Mouse (Mus musculus) thymus, postnatal 0 days (tissue): ENCODE results near the gene Olfr959. TPM values are rescaled to one million over a fixed set of nuclear protein-coding genes. Genes with fewer than 3 reads are reported as not detected.

ENCODE experiments used
- DNase-seq: peaks from one replicate; pipeline ENCODE4 v3.0.0-alpha.2; 2015; ENCODE audit warnings: low spot score
- polyA plus RNA-seq: library from polyadenylated mRNA; unstranded; fragments of >200 nt; fragmentation: Nextera tagmentation; extraction: Ambion mirVana; gene quantifications from 2 replicates; pipeline ENCODE4 v1.2.1, GENCODE M21; 2015

Olfr959 gene
- not detected in 2 replicates for polyA plus RNA-seq

DNA sequence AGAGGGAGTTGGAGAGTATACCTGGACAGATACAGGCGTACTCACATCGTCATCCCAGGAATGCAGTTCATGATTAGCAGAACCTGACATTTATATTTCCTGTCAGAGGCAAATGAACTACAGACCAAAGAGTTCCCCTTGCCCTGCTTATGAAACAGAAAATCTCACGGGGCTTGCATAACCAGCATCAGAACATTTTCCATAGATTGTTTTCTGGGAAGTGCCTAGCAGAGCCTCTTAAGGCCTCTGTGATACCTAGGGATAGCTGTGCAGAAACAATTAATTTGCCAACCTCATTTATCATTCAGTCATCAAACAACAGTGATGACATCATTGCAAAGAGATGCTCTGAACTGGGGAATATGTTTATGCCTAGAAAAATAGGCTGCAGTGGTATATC lies at the start of gene Olfr959:
Gene Olfr959 (minus strand): TSS at position 101 of the 400 bp plus-strand sequence.
- DNase-seq, result no peak

DNA sequence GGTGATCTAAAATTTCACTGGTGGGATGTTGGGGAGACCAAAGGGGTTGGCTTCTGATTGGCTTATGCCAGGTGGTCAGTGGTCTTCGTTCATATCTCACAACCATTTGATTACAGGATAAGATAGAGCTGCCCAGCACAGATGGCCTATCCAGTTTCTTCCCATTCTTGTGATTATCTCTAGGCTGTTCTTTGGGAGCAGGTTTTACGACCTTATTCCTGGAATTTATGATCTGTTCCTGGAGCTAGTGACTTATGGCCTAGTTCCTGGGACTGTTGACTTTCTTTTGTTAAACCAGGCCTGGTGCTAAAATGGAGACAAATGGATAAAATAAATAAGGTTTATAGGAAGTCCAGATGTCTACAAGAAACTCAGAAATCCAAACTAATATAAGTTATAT lies 49.3 kb upstream of the Olfr959 start:
- no peak for DNase-seq

DNA sequence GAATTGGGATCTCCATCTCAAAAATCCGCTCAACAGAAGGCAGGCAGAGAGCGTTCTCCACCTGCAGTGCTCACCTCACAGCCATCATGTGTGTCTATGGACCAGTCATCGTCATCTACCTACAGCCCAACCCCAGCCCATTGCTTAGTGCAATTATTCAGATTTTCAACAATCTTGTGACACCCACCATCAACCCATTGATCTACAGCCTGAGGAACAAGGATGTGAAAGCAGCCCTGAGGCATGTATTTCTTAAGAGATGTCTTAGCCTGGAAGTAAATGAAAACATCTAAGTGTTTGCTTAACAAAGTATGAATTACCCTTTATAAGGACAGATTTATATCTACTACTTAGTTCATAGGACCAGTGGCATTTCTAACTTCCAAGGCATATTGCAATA lies 48.4 kb upstream of the Olfr959 start:
- DNase-seq, result no peak

DNA sequence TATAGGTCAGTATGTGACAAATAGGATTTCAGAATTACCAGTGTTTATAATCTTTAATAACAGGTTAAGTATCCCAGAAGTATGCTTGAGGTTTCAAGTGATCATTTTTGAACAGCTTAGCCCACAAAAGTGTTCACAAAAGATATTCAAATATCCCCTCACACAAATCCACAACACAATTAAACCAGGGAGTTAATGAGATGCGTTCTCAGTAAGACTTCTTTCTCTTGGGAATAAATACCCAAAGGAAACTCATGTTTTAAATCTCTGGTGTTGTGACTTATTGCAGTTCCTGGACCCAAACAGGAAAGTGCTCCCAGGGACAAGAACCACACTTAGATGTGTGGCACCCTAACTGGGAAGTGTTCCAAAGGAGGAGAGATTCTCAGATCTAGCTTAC lies 45.7 kb upstream of the Olfr959 start, which contains the start of gene Olfr960:
Gene Olfr960 (plus strand): TSS at position 301 of the 400 bp plus-strand sequence.
- DNase-seq, result no peak

DNA sequence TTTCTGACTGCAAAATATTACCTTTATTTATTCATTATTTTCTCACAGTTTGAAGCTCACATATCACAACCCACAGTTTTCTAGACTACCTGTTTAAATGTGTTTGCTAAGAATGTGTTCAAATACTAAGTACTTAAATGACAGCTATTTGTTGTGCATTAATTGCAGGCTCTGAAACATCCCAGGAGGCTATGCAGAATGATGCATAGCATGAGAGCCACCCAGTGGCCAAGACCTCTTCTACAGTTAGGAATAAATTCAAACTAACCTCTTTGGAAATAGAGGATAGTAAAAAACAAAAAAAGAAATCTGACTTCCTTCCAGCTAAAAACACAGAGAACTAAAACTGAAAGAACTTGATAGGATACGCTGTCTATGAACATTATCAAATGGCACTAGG lies 36.6 kb upstream of the Olfr959 start:
- no peak for DNase-seq

DNA sequence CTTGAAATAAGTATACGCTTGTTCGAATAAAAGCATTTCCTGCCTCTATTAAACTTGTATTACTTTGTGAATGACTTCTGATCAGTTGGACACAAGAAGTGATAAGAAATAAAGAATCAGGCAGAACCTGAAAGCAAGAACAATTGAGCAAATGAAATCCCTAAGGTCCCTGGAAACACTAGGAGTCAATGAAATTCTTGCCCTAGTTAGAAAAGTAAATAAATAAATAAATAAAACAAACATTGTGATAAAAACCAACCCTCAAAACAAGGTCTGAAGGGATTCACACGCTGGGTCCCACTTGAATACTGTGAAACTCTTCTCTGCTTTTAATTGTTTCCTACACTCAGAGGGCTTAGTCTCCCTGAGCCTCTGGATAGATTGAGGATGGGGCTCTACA lies 35.0 kb upstream of the Olfr959 start, which contains the start of gene Olfr148:
Gene Olfr148 (plus strand): TSS at position 301 of the 400 bp plus-strand sequence.
- no peak for DNase-seq

DNA sequence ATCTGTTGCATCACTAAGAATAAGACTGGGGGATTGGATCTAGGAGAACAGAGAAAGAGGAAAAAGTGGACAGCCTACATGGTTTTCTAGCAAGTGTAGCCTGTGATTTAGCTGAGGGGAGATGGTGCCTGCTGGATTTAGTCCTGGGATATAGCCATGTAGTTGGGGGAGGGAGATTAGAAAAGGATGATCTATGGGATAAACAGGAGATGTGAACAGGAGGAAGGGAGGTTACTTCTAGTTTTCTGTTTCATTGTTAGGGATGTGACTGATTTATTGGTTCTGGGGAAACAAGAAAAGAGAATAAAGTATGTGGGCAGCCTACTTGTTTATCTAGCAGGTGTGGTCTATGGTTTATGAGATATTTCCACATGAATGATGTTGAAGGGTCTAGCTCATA lies 33.1 kb upstream of the Olfr959 start:
- no peak for DNase-seq

DNA sequence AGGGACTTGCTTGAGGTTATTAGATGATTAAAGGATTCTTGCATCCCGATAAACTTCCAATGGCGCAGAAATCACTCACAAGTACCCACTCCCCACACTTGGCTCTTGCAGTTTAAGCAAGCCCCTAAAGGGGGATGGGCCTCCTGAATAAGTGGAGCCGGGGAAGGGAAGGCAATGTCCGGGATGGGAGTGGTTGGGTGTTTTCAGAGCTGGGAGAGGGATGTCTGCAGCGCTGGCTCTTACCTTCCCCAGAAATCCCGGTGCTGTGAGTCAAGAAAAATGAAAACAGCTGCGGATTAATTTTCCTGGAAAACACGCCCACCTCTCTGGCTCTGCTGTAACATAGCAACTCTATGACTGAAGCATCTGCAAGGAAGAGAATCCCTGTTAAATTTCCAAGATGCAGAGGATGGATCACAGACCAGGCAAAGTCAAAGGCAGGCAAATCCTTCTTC lies 28.7 kb upstream of the Olfr959 start, which contains the start of gene AW551984:
Gene AW551984 (minus strand): TSS at position 405 of the 455 bp plus-strand sequence.
- no peak for DNase-seq

DNA sequence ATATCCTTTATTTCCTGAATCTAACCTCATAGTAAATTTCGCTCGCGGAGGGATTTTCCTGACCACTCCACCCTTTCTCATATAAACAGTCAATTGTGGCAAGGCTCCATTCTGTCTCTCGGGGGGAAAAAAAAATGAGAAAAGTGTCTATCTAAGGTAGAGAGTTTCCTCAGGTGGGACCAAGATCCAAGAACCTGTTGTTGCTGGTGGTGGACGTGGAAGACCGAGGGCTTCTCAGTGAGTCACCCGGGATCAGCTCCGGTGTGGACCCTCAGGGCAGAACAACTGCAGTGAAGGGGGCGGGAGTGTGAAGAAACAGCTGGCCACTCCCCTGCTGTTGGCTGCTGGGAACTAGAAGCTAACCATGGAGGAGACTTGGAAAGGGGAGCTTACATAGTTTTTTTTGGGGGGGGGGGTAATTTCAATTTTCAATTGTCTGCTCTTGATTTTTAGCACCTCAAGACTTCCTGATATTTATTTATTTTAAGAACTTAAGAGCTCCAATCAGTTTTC lies 28.0 kb upstream of the Olfr959 start:
- DNase-seq, result no peak

DNA sequence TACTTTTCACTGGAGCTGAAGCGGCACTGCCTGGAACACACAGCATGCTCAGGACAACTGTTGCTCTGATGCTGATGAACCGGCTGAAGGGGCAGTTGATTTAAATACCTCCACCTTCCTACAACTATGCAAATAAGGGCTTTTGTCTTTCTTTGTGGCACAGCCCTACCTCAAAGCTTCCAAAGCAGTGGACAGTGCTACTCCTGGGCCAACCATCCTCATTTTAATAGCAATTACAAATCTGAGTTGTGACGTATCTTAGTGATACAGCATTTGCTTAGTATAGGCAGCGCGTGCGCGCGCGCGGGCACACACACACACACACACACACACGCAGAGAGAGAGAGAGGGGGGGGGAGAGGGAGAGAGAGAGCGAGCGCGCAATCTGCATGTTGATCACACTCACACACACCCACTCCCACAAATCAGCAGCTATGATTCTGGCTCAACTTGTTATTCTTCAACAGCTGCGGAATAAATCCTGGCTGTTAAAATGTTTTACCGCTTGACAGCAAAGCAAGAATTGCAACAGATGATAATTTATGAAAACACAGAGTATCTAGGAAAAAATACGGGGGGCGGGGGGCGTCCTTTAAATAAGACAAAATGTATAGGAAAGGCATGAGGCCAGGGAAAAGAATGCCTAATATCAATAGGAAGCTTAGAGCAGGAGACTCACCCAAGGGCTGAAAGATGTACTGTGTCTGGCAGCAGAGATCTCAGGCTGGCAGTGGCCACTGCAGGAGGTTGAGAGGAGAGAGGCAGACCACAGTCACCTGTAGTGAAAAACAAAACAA lies 27.4 kb upstream of the Olfr959 start:
- DNase-seq, result no peak

DNA sequence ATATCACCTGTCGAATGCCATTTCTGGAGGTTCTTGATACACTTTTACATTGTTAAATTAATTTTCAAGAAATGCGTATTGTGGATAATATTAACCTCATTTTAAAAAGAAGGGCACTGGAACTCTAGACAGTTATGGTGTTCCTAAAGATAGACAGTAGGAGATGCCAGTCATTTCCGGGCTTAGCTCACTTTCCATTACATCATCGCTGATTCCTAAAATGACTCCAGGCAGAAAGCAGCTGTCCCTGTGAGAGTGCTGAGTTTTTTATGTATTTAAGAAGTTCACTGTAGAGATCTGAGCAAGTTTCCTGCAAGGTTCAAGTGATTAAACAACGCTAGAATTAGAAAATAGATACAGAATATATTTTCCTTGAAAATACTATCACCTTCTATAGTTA lies 1.7 kb upstream of the Olfr959 start:
- no peak for DNase-seq

DNA sequence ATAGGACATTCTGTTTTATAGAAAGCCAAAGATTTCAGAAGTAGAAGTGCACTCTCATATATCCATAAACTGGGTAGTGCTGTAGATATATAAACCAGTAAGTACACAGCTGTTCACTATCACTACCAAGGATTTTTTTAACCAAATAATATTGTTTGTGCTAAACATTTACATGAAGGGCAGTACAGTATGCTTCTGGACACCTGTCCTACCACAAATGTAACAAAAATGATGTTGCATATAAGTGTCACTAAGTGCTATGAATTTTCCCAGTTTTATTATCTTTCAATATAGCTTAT lies 17.1 kb downstream of the Olfr959 start:
- no peak for DNase-seq

DNA sequence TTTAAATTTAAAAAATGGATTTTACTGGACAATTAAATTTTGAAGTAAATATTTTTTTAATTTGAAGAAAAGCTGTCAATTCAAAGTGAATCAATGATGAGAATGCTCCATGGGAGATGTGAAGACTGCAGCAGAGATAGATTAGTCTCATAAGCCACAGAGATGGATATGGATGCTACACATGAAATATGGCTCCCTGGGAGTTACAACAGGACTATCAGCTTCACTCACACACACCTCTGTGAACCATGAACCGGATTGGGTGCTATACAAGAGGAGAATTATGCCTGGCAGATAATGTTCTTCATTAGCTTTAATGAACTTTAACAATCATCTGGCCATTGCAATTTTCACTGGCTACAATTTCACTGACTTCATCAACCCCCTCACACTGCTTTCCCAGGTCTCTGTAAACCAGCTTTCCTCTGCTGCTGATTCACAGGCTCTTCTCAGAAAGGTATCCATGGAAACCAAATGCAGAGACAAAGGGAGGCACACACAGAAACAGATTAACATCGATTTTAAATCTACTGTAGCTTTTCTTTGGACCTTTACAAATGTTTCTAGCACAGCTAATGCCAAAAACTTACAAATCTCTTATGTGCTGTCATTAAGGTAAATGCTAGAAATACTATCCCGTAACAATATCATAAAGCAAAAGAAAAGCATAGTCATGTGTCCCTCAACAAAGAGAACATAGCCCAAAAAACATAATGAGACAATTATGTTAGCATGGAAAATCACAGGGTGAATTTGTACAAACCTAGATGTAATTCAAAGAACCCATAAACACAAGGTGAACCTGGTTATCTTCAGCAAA lies 17.6 kb downstream of the Olfr959 start:
- DNase-seq, result no peak

DNA sequence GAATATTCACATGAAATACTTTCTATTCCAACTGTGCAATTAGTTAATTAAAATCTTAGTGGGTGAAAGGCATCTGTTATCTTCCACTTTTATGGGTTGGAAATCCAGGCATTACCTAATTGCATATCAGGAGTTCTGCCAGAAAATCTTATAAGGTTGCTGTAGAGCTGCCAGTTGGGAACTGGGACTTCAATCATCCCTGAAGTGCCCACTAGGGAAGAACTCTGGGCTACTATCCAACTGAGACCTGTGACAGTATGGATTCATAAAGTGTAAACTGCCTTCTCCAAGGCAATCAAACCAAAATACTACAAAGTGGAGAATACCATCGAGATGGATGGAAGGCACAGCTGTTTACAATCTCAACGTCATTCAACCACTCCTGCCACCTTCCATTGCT lies 21.4 kb downstream of the Olfr959 start, which contains the start of gene Olfr958:
Gene Olfr958 (minus strand): TSS at position 109 of the 400 bp plus-strand sequence.
- DNase-seq, result no peak

DNA sequence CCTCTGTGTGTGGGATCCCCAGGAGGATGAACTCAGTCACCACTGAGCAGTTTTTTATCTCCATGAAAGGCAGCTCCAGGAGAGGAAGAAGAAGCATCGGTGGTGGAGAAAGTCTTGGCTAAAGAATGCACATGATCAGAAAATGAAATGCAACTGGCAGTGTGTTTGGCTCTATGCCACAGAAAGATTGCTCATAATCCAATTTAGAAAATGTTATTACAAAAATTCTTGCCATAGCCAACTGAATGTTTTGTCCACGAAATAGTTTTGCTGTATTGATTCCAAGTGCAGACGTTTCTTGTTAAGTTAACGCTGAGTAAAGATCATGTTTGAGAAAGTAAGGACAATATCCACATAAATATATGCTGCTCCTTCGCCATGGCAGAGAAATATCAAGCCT lies 24.6 kb downstream of the Olfr959 start:
- DNase-seq, result no peak

DNA sequence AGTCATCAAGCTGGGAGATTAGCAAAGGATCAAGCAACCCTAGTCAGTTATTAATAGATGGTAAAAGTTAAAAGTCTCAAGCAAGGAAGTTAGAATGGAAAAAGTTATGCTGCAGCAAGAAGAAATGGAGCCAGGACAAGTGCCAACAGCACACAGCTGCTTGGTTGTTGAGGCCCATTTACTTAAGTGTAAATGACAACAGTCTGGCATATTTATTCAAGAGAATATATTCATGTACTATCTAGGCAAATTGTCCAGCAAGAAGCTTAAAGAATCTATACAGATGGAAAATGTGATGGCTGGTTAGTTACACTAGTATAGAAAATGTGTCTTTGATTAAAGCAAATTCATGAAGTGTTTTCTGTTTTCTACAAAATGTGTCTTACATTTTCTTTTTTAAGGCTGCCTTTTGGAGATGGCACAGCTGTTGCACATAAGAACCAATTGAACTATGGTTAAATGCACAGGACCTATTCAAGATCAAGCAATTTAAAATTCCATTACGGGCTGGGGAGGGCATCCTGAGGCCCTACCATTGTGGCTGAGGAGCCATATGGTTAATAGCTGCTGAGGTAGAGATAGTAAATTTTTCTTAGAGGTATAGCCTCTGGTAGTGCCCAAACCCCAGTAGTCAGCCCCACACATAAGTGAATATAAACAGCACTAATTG lies 51.6 kb downstream of the Olfr959 start:
- DNase-seq, result no peak

Other genes starting within 250 kb of the Olfr959 start
- gene Olfr948, start 249.5 kb downstream of the Olfr959 start, polyA plus RNA-seq, result not detected in 2 replicates
- not detected in 2 replicates for gene Olfr951, start 188.2 kb downstream of the Olfr959 start, polyA plus RNA-seq
- not detected in 2 replicates for gene Olfr952, start 148.4 kb downstream of the Olfr959 start, polyA plus RNA-seq
- gene Olfr954, start 118.9 kb downstream of the Olfr959 start, polyA plus RNA-seq, result not detected in 2 replicates
- not detected in 2 replicates for gene Olfr955, start 103.6 kb downstream of the Olfr959 start, polyA plus RNA-seq
- gene Olfr44, start 81.6 kb downstream of the Olfr959 start, polyA plus RNA-seq, result not detected in 2 replicates
- gene Olfr957, start 59.8 kb downstream of the Olfr959 start, polyA plus RNA-seq, result not detected in 2 replicates
- not detected in 2 replicates for gene Olfr958, start 21.5 kb downstream of the Olfr959 start, polyA plus RNA-seq
- gene AW551984, start 28.8 kb upstream of the Olfr959 start, polyA plus RNA-seq, result 0.98 and 1.3 TPM in 2 replicates
- not detected in 2 replicates for gene Olfr148, start 35.1 kb upstream of the Olfr959 start, polyA plus RNA-seq
- not detected in 2 replicates for gene Olfr960, start 45.8 kb upstream of the Olfr959 start, polyA plus RNA-seq
- not detected in 2 replicates for gene Olfr961, start 69.5 kb upstream of the Olfr959 start, polyA plus RNA-seq
- not detected in 2 replicates for gene Olfr963, start 91.6 kb upstream of the Olfr959 start, polyA plus RNA-seq
- gene Olfr149, start 131.5 kb upstream of the Olfr959 start, polyA plus RNA-seq, result not detected in 2 replicates
- gene Olfr965, start 135.8 kb upstream of the Olfr959 start, polyA plus RNA-seq, result not detected in 2 replicates
- gene Olfr150, start 155.4 kb upstream of the Olfr959 start, polyA plus RNA-seq, result not detected in 2 replicates
- gene Olfr967, start 170.7 kb upstream of the Olfr959 start, polyA plus RNA-seq, result not detected in 2 replicates
- not detected in 2 replicates for gene Olfr968, start 207.7 kb upstream of the Olfr959 start, polyA plus RNA-seq
- not detected in 2 replicates for gene Olfr969, start 215.4 kb upstream of the Olfr959 start, polyA plus RNA-seq
- not detected in 2 replicates for gene Olfr970, start 233.3 kb upstream of the Olfr959 start, polyA plus RNA-seq